Mouse (Mus musculus): Measurements from ENCODE around the gene Slc9a3. TPM values are rescaled to one million over a fixed set of nuclear protein-coding genes. Genes with fewer than 3 reads are reported as not detected.
A peak's percentile ranks its signal among the peaks of the same experiment; 100 is the strongest.

The Slc9a3 gene
- 1 to 10 TPM in 1 of 4 experiments, under 1 TPM in 3; 0.47 to 1.4 (median 0.56) TPM for total RNA-seq (2022)

DNA sequence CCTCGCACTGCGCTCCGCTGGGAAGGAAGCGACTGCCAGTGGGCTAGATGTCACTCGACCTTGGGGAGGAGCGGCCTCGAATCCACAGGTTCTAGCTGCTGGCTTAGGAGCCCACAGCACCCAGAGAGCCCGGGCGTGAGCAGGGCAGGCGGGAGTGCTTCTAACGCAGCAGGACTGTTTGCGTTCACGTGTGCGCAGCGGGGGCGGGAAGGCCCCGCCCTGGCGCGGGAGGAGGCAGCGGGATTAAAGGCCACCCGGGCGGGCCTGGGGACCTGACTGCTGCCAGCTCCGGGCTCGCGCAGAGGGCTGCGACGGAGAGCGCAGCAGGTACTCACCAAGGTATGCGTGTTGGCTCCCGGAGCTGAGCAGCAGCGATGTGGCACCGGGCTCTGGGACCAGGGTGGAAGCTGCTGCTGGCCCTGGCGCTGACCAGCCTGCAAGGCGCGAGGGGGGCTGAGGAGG lies at the start of gene Slc9a3:
TSS of gene Slc9a3 (plus strand) at position 317 of the 462 bp plus-strand sequence.
- no peak for DNase-seq (ENCODE audit: low spot score)

DNA sequence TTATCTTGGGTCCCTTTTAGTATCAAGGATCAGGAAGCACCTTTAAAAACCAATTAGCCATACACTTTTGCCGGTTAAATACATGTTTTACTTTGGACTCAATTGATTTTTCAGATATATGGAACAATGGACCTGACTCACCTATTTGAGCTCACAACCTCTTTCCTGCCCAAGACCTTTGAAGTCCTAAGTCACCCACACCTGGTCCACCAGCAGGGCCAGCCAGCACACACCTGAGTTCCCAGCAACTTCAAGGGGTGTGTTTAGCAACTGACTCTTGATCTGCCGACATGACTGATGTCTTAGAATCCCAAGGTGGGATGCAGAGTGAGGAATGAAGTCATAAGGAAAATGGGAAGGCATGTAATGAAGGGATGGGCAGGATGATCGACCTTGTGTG lies 49.5 kb upstream of the Slc9a3 start:
- no peak for DNase-seq (ENCODE audit: low spot score)

DNA sequence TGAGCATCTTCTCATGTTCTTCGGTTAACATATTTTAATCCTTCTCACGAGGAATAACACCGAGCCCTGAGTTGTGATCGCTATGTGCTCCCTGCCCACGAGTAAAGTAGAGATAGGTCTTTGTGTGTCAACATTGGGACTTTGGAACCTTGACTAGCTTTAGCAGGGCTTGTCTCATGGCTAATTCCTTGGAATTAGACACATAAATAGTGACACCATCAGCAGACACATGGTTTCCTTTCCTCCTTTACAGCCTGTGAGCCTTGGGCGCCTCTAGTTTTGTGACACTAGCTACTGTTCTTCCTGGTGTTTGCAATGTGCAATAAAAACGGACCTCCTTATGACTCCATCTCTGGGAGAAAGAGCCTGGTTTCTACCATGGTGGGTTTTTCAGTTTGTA lies 47.9 kb upstream of the Slc9a3 start:
- DNase-seq (ENCODE audit: low spot score), result no peak

DNA sequence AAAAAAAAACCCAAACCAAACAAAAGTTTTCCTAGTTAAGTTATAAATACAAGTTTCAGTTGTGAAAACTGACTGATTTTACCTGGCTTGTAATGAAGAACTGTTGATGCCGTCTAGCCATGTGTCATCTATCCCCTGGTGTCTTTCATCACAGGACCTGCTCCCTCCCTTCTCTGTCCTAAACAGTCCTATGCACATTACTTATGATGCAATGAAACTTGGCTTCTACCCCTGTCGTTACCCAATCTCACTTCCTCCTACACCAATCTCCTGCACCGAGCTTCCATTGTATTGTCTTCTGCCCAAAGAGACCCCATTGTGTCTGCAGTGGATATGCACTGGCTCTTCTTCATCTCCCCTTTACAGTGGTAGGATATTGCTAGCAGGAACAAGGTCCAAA lies 31.0 kb upstream of the Slc9a3 start:
- no peak for DNase-seq (ENCODE audit: low spot score)

DNA sequence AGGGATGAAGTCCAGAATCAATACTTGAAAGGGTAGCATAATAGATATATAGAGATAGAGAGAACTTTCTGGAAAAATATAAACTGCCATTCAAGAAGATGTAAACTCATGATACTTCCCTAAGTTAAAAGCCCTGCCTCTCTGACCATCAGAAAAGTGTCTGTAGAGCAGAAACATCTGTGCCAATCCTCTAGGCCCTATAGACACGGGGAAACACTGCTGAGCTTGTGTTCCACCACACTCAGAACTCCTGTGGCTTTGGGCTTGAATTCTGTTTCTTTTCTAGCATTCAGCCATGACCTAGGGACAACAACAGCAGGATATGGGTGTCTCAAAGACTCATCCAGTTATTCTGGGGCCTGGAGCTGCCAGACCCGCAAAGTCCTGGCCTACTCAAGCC lies 25.3 kb upstream of the Slc9a3 start:
- DNase-seq (ENCODE audit: low spot score), result no peak

DNA sequence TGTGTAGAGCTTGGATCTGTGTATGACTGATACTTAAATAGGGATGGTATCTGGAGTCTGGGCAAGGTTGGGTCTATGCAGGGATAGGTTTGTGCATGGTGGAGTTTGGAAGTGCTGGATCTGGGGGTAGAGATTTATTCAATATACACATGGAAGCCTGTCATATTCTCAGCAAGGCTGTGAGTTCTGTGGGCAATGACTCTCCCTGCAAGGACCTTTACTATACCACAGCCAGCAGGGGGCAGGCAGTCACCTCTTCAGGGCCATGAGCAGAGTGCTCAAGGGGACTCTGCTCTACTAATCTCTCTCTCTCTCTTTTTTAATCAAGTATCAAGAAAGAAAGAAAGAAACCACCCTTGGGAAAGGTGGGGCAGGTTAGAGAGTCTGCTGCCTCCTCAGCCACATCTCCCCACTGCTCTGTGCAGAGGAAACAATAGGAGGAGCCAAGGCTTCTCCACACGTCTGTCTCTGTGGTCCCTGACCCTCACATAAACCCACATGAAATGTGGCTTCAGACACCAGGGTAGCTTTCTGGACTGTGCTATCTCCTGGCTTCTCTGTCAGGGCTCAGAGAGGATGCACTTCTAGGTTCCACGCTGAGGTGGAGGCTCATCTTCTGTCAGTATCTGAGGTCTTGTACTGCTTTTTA lies 24.4 kb upstream of the Slc9a3 start:
- DNase-seq (ENCODE audit: low spot score), result peak; percentile 43

DNA sequence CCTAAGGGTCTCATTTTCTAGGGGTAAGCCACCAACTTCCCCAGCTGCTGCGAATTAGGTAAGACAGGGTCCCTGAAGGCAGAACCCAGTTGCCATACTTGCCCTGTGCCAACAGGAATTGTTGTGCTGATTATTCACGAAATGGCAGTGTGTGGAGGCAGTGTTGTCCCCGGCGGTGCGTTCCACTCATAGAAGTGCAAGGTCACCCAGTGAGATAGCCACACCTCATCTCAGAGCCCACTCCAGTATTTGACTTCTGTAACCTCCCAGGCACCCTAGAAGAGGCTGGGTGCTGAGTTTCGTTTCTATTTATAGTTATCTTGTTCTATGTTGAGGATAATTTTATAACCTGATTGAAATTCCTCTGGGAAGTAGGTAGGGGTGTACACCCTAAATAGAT lies 22.3 kb upstream of the Slc9a3 start:
- DNase-seq (ENCODE audit: low spot score), result peak; percentile 16

DNA sequence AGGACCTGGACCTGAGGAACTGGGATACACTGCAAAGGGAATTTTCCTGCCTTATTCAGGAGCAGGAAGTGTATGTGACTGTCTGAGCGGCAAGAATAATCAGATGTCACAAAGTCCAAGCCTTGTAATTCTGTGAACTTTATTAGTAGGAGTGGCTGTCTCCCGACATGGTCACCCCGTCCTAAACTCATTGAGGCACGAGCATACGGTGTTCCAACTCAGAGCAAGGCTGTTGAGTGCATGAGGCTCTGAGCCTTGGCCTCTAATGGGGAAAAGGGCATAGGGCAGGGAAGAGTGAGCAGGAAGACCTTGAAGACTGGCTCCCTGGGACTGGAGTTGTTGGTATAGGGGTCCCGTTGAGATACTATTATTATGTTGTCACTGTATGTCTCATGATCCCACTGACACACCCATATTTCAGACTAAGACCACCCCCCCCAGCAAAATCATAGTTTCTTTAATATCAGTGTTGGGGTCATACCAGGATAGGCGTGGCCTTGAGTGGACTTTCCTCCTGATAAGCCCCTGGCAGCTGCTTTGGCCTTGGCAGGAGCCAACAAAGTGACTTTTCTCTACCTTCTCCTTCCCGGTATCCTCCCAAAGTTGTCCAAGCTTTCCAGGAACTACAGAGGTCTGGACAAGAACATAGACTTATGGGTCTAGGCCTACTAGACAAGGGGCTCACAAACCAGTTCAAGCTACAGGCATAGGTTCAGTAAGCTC lies 19.0 kb upstream of the Slc9a3 start:
- no peak for DNase-seq (ENCODE audit: low spot score)

DNA sequence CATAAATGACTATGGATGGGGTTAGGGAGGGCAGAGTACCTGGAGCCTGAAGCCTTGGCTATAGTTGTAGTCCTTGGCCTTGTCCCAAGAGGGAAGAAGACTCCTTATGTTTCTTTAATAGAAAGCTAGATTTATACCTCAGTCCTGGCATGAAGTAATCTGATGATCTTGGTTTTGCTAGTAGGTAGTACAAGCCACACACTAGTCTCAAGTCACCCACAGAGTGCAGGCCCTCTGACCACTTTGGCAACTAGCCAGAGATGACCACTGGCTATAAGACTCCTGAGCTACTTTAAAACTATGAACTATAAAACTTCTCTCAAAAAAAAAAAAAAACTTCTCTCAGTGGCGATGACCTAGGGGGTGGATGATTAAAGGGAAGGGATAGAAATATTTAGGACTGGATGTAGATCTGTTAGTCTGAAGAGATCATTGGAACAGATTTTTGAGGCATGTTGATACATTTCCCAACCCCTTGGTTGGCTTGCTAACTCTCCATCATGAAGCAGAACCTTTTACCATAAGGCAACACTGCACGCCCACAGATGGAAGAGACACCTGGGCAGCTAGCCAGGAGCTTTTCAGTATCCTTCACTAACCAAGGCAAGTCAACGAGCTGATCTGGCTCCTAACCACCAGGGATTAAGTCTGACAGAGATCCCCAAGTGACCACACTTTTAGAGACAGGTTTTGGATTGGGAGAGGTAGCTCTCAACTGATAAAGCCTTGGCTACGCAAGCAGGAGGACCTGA lies 18.2 kb upstream of the Slc9a3 start:
- DNase-seq (ENCODE audit: low spot score), result no peak

DNA sequence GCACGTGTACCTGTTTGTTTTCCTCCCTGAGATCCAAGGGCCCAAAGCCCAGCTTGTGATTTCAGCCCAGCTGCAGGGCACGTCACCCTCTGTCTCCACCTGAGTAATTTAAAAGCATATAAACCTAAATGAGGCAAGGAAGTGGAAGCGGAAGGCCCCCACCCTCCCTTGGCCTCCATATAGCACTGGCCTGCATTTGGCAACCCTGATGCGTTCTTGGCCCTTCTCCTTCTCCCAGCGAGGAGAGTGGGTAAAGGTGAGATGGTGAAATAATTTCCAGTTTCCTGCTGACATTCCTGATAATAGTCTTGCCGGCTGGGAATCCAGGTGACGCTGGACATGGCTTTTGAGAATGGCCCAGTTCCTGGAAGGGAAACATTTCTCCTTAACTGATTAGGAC lies 16.8 kb upstream of the Slc9a3 start:
- no peak for DNase-seq (ENCODE audit: low spot score)

DNA sequence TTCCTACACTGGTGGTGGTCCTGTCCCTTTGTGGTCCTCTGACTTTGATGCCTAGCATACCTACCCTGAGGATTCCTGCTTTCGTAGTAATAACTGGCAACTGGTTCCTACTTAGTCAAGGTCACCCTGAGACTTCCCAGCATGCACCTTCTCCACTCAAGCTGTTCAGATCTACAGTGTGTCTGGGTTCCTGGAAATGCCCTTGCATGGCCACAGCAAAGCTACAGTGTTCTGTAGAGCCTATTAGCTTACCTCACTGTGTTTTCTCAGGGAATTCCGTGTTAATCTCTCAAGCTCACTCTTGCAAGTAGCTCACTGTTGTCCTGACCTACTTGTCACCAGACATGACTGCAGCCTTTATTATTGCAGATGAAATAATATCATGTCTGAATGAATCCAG lies 13.8 kb upstream of the Slc9a3 start:
- DNase-seq (ENCODE audit: low spot score), result no peak

DNA sequence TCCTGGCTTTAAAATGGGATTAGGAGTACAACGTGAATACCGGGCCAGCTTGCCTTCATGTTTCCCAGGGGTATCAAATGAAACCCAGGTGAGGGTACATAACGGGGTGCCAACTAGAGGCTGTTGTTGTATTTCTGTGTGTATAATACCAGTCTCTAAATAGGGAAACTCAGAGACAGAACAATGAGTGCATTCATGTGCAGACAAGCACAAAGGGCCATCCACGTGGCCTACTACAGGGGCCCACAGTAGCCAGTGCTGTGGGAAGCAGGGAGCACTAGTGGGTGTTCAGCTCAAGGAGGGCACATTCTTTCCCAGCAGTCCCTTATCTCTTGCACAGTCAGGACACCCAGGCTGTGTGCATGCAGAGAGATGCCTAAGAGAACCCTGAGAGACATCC lies 8.7 kb upstream of the Slc9a3 start:
- DNase-seq (ENCODE audit: low spot score), result no peak

DNA sequence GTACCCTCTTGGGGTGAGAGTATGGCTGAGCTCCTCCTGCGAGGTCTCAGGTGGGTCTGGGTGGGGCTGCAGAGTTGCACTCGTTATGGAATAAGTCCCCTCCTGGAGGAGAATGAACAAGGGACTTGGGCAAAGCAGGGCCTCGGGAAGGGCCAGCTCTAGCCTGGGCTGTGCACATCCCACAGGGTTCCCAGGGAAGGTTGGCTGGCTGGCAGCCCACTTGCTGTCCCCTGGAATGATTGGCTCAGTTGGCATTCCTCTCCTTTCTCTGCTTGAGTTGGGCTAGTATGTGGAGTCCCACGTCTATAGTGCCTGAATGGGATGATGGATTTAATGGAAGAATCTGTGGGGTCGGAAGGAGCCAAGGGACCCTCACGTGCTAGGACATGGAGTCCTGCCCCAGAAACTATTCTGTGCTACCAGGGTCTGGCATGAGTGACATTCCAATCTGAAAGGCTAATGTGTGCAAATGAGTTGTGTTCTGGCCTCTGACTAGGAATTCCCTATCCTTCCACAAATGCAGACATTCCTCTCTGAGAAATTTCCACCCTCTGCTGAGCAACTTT lies 7.5 kb upstream of the Slc9a3 start:
- DNase-seq (ENCODE audit: low spot score), result no peak

DNA sequence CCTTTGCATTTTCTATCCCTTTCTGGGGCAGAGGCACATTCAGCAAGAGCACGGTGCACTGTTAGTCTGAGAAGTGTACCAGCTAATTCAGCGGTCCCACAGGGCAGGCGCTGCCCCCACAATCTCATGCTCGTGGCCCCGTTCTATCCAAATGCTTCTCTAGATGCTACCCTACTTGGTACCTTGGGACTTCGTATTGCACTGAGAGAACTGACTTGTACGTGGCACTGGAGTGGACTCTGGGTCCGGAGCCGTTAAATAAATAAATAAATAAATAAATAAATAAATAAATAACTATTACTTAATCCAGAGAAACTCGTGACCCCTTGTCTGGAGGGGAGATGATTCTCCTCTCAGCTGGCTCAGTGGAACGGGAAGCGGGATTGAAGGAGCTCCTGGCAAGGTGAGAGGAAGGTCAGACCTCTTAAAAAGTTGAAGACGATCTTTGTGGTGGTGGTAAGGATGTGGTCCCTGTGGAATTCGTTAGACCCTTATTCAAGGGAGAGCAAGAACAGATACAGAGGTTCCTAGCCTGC lies 606 bp downstream of the Slc9a3 start:
- no peak for DNase-seq (ENCODE audit: low spot score)

DNA sequence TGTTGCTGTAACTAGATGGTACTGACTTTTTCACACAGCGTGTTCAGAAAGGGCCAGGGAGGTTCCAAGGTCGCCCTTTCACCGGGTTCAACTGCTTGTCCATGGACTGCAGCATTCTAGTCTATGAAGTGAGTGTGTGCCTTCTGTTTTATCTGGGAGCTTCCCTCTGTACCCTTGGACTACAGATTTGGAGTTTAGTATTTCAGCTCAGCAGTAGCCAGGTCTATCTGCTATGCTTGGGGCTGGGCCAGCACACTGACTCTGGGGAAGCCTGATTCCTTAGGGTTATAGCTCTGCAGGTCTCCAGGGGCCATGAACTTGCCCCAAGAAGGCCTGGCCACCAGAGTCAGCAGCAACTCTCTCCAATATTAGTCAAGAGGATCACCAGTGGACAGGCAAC lies 1.4 kb downstream of the Slc9a3 start:
- no peak for DNase-seq (ENCODE audit: low spot score)

DNA sequence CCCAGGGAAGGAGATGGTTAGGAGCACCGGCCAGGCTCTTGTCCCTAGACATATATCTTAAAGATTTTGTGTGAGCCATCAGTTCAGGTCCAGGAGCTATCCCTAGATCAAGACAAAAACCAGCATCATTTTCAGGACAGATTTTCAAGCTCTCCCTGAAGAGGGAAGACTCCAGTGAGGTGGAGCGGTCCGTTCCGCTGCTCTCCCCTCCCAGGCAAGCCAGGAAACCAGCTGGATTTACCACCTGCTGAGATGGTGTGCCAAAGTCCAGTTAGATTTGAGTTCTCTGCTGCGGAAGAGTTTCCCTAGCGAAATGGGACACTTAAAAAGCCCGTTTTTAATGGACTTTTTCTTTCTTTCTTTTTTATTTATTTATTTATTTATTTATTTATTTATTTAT lies 6.3 kb downstream of the Slc9a3 start:
- no peak for DNase-seq (ENCODE audit: low spot score)

DNA sequence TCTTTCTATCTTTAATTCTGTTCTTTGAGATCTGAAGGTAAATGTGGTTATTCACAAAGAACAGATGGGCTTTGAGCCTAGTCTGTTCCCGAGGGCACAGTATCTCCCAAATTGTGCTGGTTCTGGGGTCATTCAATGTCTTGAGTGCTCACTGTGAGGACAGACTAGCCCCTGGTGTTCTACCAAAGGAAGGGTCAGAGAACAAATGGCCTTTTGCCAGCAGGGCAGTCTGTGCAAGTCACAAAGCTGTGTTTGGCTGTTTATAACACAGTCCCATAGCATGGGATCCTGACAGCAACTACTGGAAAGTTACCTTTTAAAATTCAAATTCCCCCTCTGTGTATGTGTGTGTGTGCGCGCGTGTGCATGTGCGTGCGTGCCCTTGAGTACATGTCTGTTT lies 8.7 kb downstream of the Slc9a3 start:
- no peak for DNase-seq (ENCODE audit: low spot score)

DNA sequence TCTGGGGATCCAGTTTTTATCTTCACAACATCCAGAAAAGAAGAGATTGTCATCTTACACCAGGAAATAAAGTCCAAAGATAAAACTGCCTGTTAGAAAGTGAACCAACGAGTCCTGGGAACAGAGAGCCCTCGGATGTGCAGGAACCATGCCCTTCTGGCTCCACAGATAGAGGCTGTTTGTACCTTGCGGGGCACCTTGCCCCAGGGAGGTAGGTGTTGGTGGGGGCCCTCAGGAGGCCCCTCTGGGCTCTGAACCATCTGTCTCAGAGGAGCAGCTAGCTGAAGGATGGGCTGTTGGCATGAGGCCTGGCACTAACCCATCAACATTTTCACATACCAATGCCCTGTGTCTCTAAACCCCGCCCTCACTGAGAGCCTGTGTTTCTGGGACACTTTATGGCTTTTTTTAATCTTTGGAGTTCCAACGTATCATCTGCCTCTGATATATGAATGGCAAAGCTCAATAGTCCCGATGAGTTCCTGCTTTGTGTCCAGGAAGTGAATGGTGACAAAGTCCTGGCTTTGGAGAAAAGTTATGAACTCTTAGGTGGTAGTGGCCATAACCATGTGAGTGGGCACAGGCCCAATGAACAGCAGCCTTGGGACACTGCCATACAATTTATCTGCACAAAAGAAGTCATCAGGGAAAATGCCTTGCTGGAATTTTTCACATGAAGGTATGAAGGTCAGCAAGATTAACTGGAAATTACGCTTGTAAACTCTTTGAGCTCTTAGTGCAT lies 17.8 kb downstream of the Slc9a3 start:
- DNase-seq (ENCODE audit: low spot score), result no peak

DNA sequence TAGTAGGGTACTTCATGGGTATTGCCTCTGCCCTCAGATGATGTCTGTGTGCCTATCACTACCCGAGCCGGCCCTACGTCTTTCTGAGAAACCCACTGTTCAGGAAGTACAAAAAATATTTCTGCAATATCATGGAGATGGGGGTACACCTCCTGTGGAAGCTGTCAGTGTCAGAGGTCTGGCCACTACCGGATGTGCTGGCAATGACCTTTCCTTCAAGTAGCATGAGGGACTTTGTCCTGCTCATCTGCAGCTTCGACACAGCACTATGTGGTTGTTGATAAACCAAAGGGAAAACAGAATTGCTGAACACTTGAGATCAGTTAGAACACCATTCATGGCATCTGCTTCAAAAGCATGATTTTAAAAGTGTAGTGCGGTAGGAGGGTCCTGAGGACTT lies 19.5 kb downstream of the Slc9a3 start:
- no peak for DNase-seq (ENCODE audit: low spot score)

DNA sequence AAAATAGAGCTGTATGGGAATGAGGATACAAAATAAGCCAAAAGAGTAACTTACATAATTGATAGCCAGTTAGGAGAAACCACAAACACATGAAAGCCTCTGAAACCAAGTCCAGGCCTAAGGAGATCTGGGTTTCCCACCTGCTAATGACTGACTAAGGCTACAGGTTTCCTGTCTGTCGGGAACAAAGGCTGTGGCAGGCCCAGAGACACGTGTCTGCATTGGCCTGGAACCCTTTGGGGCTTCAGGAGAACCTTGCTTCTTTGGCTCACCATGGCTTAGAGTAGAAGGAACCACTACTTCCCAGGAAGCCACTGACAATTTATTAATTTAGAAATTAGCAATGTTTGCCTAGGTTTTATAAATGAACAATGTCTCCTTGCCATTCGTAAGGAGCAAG lies 22.0 kb downstream of the Slc9a3 start:
- no peak for DNase-seq (ENCODE audit: low spot score)

DNA sequence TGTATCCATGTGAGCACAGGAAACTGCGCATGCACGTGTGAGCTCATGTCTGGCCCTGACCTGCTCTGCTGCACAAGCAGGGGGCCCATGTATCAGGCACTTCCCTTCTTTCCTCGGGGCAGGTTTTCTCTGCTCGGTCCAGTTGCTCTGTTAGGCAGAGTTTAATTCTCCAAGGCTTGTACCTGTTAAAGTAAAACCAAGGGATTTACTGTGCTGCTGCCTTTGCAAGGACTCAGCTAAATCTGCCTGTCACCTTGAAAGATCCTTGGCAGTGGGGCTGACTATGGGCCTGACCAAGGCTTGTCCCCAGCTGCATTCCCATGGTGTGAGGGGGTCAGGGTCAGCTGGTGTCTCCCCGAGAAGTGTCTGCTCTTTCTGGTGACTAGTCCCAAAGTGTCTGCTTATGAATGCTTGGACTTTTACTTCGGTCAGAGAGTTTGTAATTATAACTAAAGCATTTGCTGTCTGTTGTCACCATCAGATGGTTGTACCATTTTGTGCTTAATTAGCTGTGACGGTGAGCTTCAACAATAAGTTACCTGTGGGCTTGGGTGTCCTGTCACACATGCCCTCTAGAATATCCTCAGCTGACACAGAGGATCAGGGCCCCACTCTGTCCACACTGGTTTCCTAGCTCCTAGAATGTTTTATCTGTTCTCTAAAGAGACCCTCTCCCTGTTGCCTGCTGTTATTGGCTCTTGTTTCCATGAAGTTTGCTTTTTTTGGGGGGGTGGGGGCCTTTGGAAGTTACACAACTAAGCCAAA lies 23.0 kb downstream of the Slc9a3 start:
- DNase-seq (ENCODE audit: low spot score), result no peak
